Mouse (Mus musculus): ENCODE data around the gene Arf4.

- no peak for TF ChIP-seq POLR2A (IDR thresholded peaks at IDR 0.05; ENCODE audit: borderline replicate concordance, extremely low read depth, insufficient read depth, insufficient read length, poor library complexity, severe bottlenecking)
- TF ChIP-seq CTCF (IDR thresholded peaks at IDR 0.05; ENCODE audit: borderline replicate concordance, extremely low read depth, insufficient read depth, insufficient read length), result peak; percentile 30; the same call in 1 of the 2 replicates
These were observed 14.0 kb downstream of the Arf4 start for GRCm38 (mm10) chr14:26651901-26652300.

Data from brain, embryonic 14.5 days (tissue).